Mouse (Mus musculus) B cell, adult 2 months (primary cell): Measurements from ENCODE around the gene Tnrc6a.

Experiments
- DNase-seq, 2 experiments: peaks; one replicate each; pipeline ENCODE4 v3.0.0; 2022

The Tnrc6a gene

DNA sequence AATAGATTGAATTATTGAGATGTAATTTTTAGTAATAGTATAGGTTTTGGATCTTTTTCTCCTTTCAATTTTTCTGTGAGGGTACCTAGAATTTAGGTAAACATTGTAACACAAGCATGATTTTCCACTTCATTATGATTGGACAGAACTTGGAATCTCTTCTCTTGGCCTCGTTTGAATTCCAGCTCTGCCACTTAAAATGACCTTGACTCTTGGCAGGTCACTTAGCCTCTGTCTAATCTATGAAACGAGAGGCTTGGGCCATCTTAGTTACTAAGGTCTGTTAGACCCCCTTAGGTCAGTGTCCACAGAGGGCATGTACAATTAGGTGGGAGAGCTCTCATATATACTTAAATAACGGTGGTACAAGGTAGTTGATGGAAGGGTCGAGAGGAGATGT, 2.4 kb downstream of the Tnrc6a start:
- DNase-seq: no peak

DNA sequence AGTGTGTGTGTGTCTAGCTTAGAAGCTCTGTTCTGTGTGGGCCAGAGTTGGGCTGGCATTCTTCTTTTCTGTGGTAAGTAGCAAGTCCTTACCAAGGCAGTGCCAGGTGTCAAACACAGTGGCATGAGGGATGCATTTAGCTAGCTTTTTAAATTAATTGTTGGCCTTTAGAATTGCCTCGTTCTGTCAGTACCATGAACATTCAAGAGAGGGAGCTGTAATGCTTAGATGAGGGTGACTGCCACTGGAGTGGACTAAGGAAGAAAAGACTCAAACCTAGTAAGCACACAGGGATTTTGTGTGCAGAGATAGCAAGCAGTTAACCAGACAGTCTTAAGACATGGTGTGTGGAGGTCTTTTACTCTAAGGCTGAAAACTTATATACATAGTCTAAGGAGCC, 3.6 kb downstream of the Tnrc6a start:
- no peak for DNase-seq

GRCm38 (mm10) chr7:123127981-123128380, 4.3 kb downstream of the Tnrc6a start:
- no peak for DNase-seq

DNA sequence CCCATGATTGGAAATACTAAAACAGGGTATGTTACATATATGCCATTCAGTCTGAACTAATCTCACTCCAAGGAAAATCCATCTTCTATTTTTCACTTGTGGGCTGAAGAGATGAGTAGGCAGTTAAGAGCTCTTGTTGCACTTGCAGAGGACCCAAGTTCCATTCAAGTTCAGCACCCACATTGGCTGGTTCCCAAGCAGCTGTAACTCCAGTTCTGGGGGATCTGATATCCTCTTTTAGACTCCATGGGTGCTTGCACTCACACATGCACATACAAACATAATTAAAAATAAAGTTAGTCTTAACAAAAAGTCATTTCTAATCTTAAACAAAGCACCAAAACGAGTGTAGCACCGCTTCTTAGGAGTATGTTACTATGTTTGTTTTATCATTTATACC, 5.4 kb downstream of the Tnrc6a start:
- no peak for DNase-seq

- no peak for DNase-seq
Observed at GRCm38 (mm10) chr7:123130198-123130597, 6.5 kb downstream of the Tnrc6a start.

DNA sequence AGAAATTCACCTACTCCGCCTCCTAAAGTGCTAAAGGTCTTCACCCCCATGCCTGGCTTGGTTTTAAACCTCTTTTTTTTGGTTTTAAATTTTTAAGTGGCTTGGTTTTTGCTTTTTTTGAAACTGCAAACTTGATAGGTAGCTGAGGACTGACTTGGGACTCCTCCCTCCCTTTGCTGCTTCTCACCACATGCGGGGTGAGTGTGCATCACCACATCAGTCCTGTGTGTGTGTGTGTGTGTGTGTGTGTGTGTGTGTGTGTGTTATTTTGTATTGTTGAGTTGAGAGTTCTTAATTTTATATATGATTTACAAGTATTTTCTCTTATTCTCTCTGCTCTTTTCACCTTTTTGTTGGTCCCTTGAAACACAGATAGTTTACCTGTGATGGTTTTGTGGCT, 8.7 kb downstream of the Tnrc6a start:
- DNase-seq: no peak

DNA sequence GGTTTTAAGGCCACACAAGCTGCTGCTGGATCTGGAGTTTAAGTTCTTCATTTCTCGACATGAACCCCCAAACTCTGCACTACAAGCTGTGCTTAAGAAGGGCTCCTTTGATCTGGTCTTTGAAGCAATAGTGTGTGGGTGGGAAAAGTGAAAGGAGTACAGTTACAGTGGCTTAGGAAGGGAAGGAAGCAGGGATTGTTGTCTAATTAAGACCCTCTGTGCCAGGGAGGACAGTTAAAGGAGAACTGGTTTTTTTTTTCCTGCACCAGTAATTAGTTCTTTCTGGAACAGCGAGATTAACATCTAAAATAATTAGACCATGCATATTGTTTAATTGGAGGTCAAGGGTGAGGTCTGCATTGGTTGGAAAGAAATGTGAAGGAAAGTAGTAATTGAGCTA, 11.2 kb downstream of the Tnrc6a start:
- DNase-seq: no peak

DNA sequence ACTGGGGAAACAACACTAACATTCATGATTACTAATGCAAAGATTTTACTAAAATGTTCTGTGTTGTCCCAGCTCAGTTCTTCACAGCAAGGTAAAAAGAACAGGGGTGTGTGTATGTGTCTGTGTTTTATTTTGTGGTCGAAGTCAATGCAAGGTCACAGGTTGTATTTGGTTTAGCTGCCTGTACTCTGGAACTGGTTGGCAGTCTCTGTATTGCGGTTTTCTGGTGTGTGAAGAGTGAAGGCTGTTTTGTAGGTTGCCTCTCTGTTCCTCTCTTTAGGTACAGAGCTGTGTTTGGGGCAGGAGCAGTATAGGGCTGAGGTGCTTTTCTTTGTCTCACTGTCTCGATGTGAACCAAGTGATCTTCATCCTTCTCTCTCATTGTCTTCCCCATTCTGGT, 12.0 kb downstream of the Tnrc6a start:
- no peak for DNase-seq

- no peak for DNase-seq
Observed at GRCm38 (mm10) chr7:123138001-123138400, 14.3 kb downstream of the Tnrc6a start.

GRCm38 (mm10) chr7:123146141-123146846, 22.6 kb downstream of the Tnrc6a start:
- no peak for DNase-seq

GRCm38 (mm10) chr7:123147787-123148186, 24.1 kb downstream of the Tnrc6a start:
- no peak for DNase-seq

DNA sequence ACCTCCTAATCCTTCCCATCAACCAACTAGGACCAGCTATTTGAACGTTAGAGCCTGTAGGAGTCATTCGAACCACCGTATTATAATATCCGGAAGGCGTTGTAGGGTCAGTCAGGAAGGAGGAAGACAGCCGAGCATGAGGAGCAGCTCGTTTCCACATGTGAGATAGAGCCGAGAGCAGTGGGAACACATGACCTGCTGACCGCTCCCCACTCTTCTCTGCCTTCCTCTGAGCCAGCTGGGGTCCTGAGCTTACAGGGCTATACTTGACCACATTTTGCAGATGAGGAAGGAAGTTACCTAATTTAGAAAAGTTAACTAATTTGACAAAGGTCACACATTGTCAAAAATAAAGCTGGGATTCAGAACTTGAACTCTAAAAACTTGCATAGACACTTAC, 25.2 kb downstream of the Tnrc6a start:
- no peak for DNase-seq

DNA sequence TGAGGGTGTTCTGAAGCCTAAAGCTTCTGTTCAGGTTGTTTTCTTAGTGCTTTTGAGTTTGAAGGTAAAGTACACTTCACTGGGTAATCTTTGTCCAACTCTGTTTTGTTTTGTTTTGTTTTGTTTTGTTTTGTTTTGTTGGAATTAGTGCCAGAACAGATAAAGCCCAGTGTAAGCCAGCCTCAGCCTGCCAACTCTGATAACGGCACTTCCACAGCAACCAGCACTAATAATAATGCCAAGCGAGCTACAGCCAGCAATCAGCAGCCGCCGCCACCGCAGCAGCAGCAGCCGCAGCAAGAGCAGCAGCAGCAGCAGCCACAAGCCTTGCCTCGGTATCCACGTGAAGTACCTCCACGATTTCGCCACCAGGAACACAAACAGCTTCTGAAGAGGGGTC, 38.7 kb downstream of the Tnrc6a start:
- DNase-seq: no peak

GRCm38 (mm10) chr7:123167436-123167835, 43.8 kb downstream of the Tnrc6a start:
- no peak for DNase-seq

DNA sequence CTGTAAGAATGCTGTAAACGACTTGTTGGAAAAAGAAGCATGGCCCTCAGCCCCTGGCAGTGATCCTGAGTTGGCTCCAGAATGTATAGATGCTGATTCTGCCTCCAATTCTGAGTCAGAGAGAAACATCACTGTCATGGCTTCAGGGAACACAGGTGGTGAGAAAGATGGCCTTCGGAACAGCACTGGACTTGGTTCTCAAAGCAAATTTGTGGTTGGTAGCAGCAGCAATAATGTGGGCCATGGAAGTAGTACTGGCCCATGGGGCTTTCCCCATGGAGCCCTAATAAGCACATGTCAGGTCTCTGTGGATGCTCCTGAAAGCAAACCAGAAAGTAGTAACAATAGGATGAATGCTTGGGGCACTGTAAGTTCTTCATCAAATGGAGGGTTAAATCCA, 45.9 kb downstream of the Tnrc6a start:
- DNase-seq: no peak

DNA sequence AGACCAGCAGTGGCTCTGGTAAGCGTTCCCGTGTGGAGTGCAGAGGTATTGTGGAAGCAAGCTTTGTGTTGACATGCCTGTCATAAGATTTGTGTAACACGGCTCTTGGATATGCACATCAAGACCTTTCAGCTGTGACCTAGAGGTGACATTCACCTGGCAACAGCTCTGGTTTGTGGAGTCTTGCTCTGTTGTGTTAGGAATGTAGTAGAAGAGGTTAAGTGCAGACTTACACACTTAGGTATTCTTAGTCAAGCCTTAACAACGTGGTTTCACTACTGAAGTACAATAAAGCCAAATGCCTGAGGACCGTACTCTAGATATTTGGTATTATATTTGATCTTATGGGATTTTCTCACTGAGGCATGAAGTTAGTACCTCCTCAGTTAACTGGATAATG, 48.4 kb downstream of the Tnrc6a start:
- DNase-seq: no peak

GRCm38 (mm10) chr7:123177215-123177614, 53.5 kb downstream of the Tnrc6a start:
- no peak for DNase-seq

DNA sequence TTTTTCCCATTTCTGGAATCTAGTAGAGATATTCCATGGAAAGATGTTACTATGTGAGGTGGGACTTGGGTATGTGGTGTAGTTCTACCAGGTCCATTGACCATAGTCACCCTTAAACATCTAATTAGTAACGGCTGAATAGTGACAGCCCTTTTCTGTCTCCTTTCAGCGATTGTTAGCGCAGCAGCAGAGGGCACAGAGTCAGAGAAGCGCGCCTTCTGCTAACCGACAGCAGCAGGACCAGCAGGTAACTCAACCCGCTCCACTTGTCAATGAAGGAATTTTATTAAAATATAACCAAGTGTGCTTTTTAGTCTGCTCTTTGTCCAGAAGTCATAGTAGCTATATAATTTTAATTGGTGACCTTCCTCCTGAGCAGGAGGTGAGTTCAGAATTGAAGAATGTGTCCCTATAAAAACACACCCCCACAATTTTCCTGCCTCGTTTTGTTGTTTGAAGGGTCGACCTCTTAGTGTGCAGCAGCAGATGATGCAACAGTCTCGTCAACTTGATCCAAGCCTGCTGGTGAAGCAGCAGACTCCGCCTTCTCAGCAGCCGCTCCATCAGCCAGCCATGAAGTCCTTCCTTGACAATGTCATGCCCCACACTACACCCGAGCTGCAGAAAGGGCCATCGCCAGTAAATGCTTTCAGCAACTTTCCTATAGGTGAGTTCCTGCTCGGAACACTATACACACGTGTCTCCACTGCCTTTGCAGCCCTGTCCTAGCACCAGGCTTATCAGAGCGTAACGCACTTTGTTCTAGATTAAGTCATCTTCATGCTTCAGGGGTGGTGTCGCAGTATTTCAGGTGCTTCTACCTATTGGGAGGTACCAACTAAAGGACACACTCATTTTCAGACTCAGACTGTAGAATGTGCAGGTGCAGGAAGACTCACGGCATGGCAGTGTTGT, 58.4 kb downstream of the Tnrc6a start:
- no peak for DNase-seq

DNA sequence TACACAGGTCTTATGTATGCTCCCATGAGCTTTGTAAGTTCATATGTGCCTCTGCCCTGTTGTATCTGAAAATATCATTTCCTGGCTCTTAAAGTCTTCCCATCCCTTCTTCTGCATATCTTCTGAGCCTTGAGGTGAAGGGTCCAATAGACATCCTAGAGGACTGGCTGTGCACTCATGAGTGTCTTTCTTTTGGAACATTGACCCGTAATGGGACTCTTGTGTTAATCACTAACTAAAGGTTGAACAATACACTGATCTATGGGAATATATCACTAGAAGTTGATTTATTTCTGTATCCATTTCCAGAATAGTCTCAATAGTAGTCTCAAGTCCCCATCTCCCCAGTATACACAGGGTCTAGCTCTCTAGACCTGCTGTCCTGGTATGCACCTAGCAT, 61.2 kb downstream of the Tnrc6a start:
- DNase-seq: no peak

GRCm38 (mm10) chr7:123186463-123186862, 62.8 kb downstream of the Tnrc6a start:
- no peak for DNase-seq

DNA sequence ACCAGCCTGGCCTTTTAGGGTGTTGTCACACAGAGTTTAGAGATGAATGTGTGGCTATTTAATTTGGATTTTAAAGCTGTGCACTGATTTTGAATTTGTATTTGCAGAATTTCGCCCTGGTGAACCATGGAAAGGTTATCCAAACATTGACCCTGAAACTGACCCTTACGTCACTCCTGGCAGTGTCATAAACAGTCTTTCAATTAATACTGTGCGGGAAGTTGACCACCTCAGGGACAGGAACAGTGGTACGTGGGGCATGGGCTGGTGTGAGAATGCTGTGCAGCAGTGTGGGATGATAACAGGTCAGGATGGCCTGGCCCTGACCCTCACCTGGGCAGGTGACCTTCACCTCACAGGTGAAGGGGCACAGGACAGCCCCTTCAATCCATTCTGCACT, 63.6 kb downstream of the Tnrc6a start:
- no peak for DNase-seq

DNA sequence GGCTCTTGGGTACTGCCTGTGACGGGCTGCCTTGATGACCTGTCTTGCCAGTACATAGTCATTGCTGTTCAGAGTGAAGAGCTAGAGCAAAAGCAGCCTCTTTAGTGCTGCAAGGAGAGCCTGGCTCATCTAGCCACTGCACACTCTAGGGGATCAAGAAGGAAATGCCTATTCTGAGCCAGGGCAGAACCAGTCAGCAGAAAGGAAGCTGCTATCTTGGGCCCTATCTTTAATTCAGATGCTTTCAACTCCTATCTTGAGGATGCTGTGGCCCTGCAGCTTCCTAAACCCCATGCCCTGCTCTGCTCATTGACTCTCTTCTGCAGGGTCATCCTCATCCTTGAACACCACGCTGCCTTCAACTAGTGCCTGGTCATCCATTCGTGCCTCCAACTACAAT, 64.8 kb downstream of the Tnrc6a start:
- no peak for DNase-seq

DNA sequence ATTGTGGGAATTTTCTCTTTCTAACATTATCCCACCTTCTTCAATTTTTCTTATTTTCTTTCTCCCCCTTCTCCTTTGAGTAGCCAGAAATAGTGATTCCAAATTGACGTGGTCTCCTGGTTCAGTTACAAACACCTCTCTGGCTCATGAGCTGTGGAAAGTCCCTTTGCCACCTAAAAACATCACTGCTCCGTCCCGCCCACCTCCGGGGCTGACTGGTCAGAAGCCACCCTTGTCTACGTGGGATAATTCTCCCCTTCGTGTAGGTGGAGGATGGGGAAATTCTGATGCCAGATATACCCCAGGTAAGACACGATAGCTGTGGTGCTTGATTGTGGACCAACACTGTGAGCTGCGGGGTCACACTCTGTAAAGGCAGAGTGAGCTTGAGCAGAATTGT, 66.1 kb downstream of the Tnrc6a start:
- DNase-seq: no peak

DNA sequence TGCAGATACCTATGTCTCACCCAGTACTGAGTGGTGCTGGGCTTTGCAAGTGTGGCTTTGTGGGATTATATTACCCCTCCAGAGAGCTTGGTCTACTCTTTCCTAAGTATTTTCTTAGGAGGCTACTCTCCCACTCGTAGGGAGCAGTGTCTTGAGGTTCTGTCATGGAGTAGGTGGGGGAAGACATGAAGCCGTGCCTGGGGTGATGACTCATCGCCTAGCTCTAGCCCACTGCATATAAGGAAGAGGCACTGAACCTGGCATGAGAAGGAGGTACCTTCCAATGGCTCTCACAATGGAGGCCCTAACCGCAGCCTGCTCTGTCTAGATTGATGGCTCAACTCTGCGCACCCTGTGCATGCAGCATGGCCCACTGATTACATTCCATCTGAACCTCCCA, 68.0 kb downstream of the Tnrc6a start:
- no peak for DNase-seq
